Mouse (Mus musculus): ENCODE results near the gene Arhgef17.

DNA sequence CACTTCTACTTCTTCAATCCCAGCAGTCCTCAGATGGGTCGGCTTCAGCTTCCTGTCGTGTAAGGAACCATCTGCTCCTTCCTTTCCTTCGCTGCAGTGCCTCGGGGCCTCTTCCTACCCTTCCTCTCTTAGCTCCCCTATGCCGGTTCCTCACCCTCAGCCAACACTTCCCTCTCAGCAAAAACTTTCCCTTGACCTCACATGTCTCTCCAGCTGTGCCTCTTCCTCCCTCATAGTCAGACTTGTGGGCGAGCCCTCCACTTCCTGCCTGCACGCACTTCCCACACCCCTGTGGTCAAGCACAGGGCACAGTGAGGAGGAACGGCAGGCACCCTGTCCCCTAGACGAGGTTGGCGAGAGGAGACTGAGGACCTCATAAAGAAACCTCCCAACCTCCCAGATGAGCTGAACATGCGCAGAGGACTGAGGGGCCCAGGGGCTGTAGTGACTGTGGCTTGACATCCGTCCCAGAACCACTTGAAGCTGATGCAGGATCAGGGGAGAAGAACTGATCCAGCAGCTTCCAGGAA is 18.6 kb upstream of the Arhgef17 start:
- TF ChIP-seq GATA1 (IDR thresholded peaks at IDR 0.05; ENCODE audit: low read length) (no peak), TAL1 (IDR thresholded peaks at IDR 0.05; ENCODE audit: low read length) (no peak)

All from erythroblast, embryonic 14.5 days (primary cell).